Comparison of ENCODE assay signal across 14 mouse cellular contexts in genomic region chr19:22931006-22931405, GRCm38 (mm10).
DNase-seq lines count a peak whose midpoint lies in the region; ATAC-seq and TF ChIP-seq lines count a peak whose summit lies in the region.
"Had no signal": no experiment of that assay in that cellular context is flagged by ENCODE, and none has a peak within 500 bp of the region (broad histone marks: within the 10 kb centered on the region; RNA-seq: fewer than 3 reads in every experiment).

No protein-coding gene starts in this region.

- no peak for DNase-seq in heart, postnatal 0 days (ENCODE audit: low spot score)
- DNase-seq in heart, adult 8-10 months (ENCODE audit: low spot score): no peak
- DNase-seq in right cerebral cortex, adult 18-20 months: peak; percentile 65
- DNase-seq in right cerebral cortex, postnatal 4 days: no peak
- peak; percentile 43 to 89 for DNase-seq in left cerebral cortex, postnatal 25 days (ENCODE audit: low spot score in 2 of 2)
- no peak for DNase-seq in cerebellum, adult 8-10 months
- DNase-seq: spleen, adult 18-20 months had no signal

- no peaks in the 10 kb centered on the region for H3K9me3 ChIP-seq in heart, postnatal 0 days (replicated peaks; ENCODE audit: control insufficient read depth, low read length)
- H3K9me3 ChIP-seq: forebrain, embryonic 15.5 days; heart, embryonic 13.5 days; kidney, embryonic 15.5 days; limb, embryonic 15.5 days had no signal

- no peaks in the 10 kb centered on the region for H3K36me3 ChIP-seq in heart, postnatal 0 days (replicated peaks; ENCODE audit: control insufficient read depth, insufficient read depth, low read length)
- H3K36me3 ChIP-seq: forebrain, embryonic 15.5 days; heart, embryonic 13.5 days; kidney, embryonic 15.5 days; limb, embryonic 15.5 days had no signal

- H3K4me2 ChIP-seq in heart, postnatal 0 days (ENCODE audit: low read depth, low read length): 0 out of 2 replicates have a peak overlapping the region, but pooled peaks have one; percentile 21
- H3K4me2 ChIP-seq: forebrain, embryonic 15.5 days; heart, embryonic 13.5 days; kidney, embryonic 15.5 days; limb, embryonic 15.5 days had no signal

- TF ChIP-seq EP300 in heart, postnatal 0 days (IDR thresholded peaks at IDR 0.05; ENCODE audit: low read depth): no peak

- no peak for ATAC-seq in heart, postnatal 0 days (ENCODE audit: insufficient read depth, low read depth)
- no peak for ATAC-seq in inflammation-experienced regulatory T-cells, adult 6 months
- ATAC-seq: intestine, embryonic 16.5 days had no signal

- H3K9ac ChIP-seq in heart, postnatal 0 days (replicated peaks; ENCODE audit: low read depth, low read length): no peak overlapping the region
- H3K9ac ChIP-seq: forebrain, embryonic 15.5 days; heart, embryonic 13.5 days; kidney, embryonic 15.5 days; limb, embryonic 15.5 days had no signal

- intact Hi-C loops in left cerebral cortex, postnatal 25 days (cut with DNase I): loop anchor here (1.0 to 5.0 kb wide), 3 partner anchors 15 to 203 kb away; no protein-coding TSS in a partner anchor

- no peak overlapping the region for H3K27ac ChIP-seq in heart, postnatal 0 days (ENCODE audit: low read depth)
- H3K27ac ChIP-seq: forebrain, embryonic 15.5 days; kidney, embryonic 15.5 days; limb, embryonic 15.5 days had no signal

- TF ChIP-seq CTCF in heart, postnatal 0 days (IDR thresholded peaks at IDR 0.05; ENCODE audit: low read depth): no peak

- H3K4me1 ChIP-seq in heart, postnatal 0 days (ENCODE audit: control insufficient read depth, insufficient read depth): peaks cover 18% of the 10 kb centered on the region
- H3K4me1 ChIP-seq: kidney, embryonic 15.5 days had no signal

- no peaks in the 10 kb centered on the region for H3K27me3 ChIP-seq in heart, postnatal 0 days (ENCODE audit: control insufficient read depth, insufficient read depth, low read length)
- H3K27me3 ChIP-seq: forebrain, embryonic 15.5 days; heart, embryonic 13.5 days; kidney, embryonic 15.5 days; limb, embryonic 15.5 days had no signal

- no peak overlapping the region for H3K4me3 ChIP-seq in heart, postnatal 0 days (ENCODE audit: low read depth, low read length)
- H3K4me3 ChIP-seq: erythroblast, embryonic 14.5 days; forebrain, embryonic 15.5 days; heart, embryonic 13.5 days; kidney, embryonic 15.5 days; limb, embryonic 15.5 days had no signal

- WGBS in heart, postnatal 0 days: 81% methylated on average over 6 of the region's 6 CpGs

Comparison
In these comparisons a context has a peak if more than half of its experiments do, and no peak if none do; other contexts are left out.
1. DNase-seq: peak in right cerebral cortex, adult 18-20 months (single experiment) and left cerebral cortex, postnatal 25 days (2 of 2); none in heart, postnatal 0 days (single experiment), heart, adult 8-10 months (single experiment), right cerebral cortex, postnatal 4 days (single experiment) and cerebellum, adult 8-10 months (single experiment).